Comparison of ENCODE assay signal across 27 mouse cellular contexts in genomic region chr2:32549171-32549570, GRCm38 (mm10). TPM values are rescaled to one million over a fixed set of nuclear protein-coding genes. Genes with fewer than 3 reads are reported as not detected.
DNase-seq lines count a peak whose midpoint lies in the region; ATAC-seq and TF ChIP-seq lines count a peak whose summit lies in the region.
"Had no signal": no experiment of that assay in that cellular context is flagged by ENCODE, and none has a peak within 500 bp of the region (broad histone marks: within the 10 kb centered on the region; RNA-seq: fewer than 3 reads in every experiment).

No protein-coding gene starts in this region.

- H3K36me3 ChIP-seq in lung, embryonic 16.5 days (ENCODE audit: control insufficient read depth, insufficient read depth, low read length): no peaks in the 10 kb centered on the region
- H3K36me3 ChIP-seq in limb, embryonic 12.5 days: peaks cover 28% of the 10 kb centered on the region
- H3K36me3 ChIP-seq: forebrain, embryonic 15.5 days; liver, embryonic 15.5 days; neural tube, embryonic 15.5 days had no signal

- no peaks in the 10 kb centered on the region for H3K9me3 ChIP-seq in lung, embryonic 16.5 days (ENCODE audit: control insufficient read depth, low read length)
- H3K9me3 ChIP-seq in limb, embryonic 12.5 days: no peaks in the 10 kb centered on the region
- H3K9me3 ChIP-seq: forebrain, embryonic 15.5 days; heart, embryonic 13.5 days; liver, embryonic 15.5 days; neural tube, embryonic 15.5 days had no signal

- H3K4me3 ChIP-seq in gastrocnemius, adult 2 months: no peak overlapping the region
- H3K4me3 ChIP-seq in lung, embryonic 16.5 days (ENCODE audit: low read length): no peak overlapping the region
- H3K4me3 ChIP-seq in limb, embryonic 12.5 days (replicated peaks): no peak overlapping the region
- H3K4me3 ChIP-seq: forebrain, embryonic 15.5 days; heart, embryonic 13.5 days; liver, embryonic 15.5 days; megakaryocyte, embryonic 14.5 days; neural tube, embryonic 15.5 days had no signal

- intact Hi-C loops in gastrocnemius, adult 2 months (cut with DNase I): no loop called here
- intact Hi-C loops in left cerebral cortex, postnatal 14 days (cut with DNase I): no loop called here

- ATAC-seq in lung, embryonic 16.5 days (ENCODE audit: low read depth): no peak
- no peak for ATAC-seq in limb, embryonic 12.5 days (ENCODE audit: insufficient number of reproducible peaks, insufficient read depth, low FRiP score, low TSS enrichment, low read depth)
- ATAC-seq: activated CD4-positive, CD25-positive, alpha-beta regulatory T cell, adult 4 months; forebrain, embryonic 15.5 days; midbrain, embryonic 16.5 days had no signal

- no peak for DNase-seq in gastrocnemius, adult 2 months
- DNase-seq in gastrocnemius, postnatal 25 days: no peak
- no peak for DNase-seq in lung, postnatal 10 days
- no peak for DNase-seq in ovary, postnatal 36 days (ENCODE audit: low spot score)
- DNase-seq in left cerebral cortex, postnatal 14 days (ENCODE audit: low spot score in 2 of 2): no peak
- DNase-seq in spleen, postnatal 14 days (ENCODE audit: low spot score in 2 of 2): no peak
- DNase-seq: cerebellum, adult 18-20 months; cerebellum, postnatal 25 days; embryo, embryonic 11 days; kidney, adult 11 months; right cerebral cortex, postnatal 14 days; spleen, adult 18-20 months; thymus, postnatal 14 days had no signal

- peaks cover 11% of the 10 kb centered on the region for H3K4me1 ChIP-seq in lung, embryonic 16.5 days (replicated peaks; ENCODE audit: control insufficient read depth, insufficient read depth, low read length)
- H3K4me1 ChIP-seq in limb, embryonic 12.5 days (replicated peaks): peaks cover 21% of the 10 kb centered on the region
- H3K4me1 ChIP-seq: forebrain, embryonic 15.5 days had no signal

- WGBS in lung, embryonic 16.5 days: 65% methylated on average over 9 of the region's 9 CpGs
- 82% methylated on average over 9 of the region's 9 CpGs for WGBS in limb, embryonic 12.5 days

- no peak overlapping the region for H3K9ac ChIP-seq in lung, embryonic 16.5 days (ENCODE audit: low read length)
- H3K9ac ChIP-seq in limb, embryonic 12.5 days (replicated peaks): 0 out of 2 replicates have a peak overlapping the region, but pooled peaks have one; percentile 12
- H3K9ac ChIP-seq: forebrain, embryonic 15.5 days; heart, embryonic 13.5 days; hindbrain, embryonic 14.5 days; liver, embryonic 15.5 days; neural tube, embryonic 15.5 days had no signal

- H3K27ac ChIP-seq in gastrocnemius, adult 2 months: peak overlapping the region; percentile 69
- peak overlapping the region; percentile 43 for H3K27ac ChIP-seq in lung, embryonic 16.5 days (ENCODE audit: low read length)
- peak overlapping the region; percentile 75; the same call in 1 of the 2 replicates for H3K27ac ChIP-seq in limb, embryonic 12.5 days
- H3K27ac ChIP-seq: forebrain, embryonic 15.5 days; hindbrain, embryonic 14.5 days; kidney, postnatal 0 days; liver, embryonic 15.5 days; neural tube, embryonic 15.5 days had no signal

- no peak overlapping the region for H3K4me2 ChIP-seq in lung, embryonic 16.5 days (ENCODE audit: low read depth, low read length)
- no peak overlapping the region for H3K4me2 ChIP-seq in limb, embryonic 12.5 days
- H3K4me2 ChIP-seq: forebrain, embryonic 15.5 days; heart, embryonic 13.5 days; hindbrain, embryonic 14.5 days; liver, embryonic 15.5 days; neural tube, embryonic 15.5 days had no signal

- H3K27me3 ChIP-seq in lung, embryonic 16.5 days (ENCODE audit: control insufficient read depth, insufficient read depth, low read depth, low read length): no peaks in the 10 kb centered on the region
- H3K27me3 ChIP-seq in limb, embryonic 12.5 days: no peaks in the 10 kb centered on the region
- H3K27me3 ChIP-seq: forebrain, embryonic 15.5 days; heart, embryonic 13.5 days; liver, embryonic 15.5 days; neural tube, embryonic 15.5 days had no signal

- no peak for TF ChIP-seq CTCF in gastrocnemius, adult 2 months (IDR thresholded peaks at IDR 0.05)

RNA-seq across cellular contexts. Expression of gene Fam102a, which starts 14.0 kb away (rescaled TPM):
- total RNA-seq in gastrocnemius, adult 2 months (2021): 1 to 10 TPM; 1.8 to 3.1 TPM
- 1 to 10 TPM; 2.4 to 2.9 TPM for total RNA-seq in gastrocnemius, postnatal 25 days (2021)
- polyA plus RNA-seq in lung, embryonic 16.5 days (2015; fragmentation: Nextera tagmentation; extraction: Ambion mirVana): 11.9 and 12.7 TPM in 2 replicates
- 12.3 and 16.0 TPM in 2 replicates for polyA plus RNA-seq in limb, embryonic 12.5 days (2016; fragmentation: Nextera tagmentation; extraction: Ambion mirVana)
- 10 to 100 TPM; 35.2 to 44.4 TPM for total RNA-seq in left cerebral cortex, postnatal 14 days (2021)

RNA-seq across cellular contexts. Expression of gene Dpm2, which starts 21.5 kb away (rescaled TPM):
- 10 to 100 TPM; 11.1 to 14.1 TPM for total RNA-seq in gastrocnemius, adult 2 months (2021)
- 10 to 100 TPM; 11.7 to 12.6 TPM for total RNA-seq in gastrocnemius, postnatal 25 days (2021)
- polyA plus RNA-seq in lung, embryonic 16.5 days (2015; fragmentation: Nextera tagmentation; extraction: Ambion mirVana): 106 and 109 TPM in 2 replicates
- 99.3 and 99.7 TPM in 2 replicates for polyA plus RNA-seq in limb, embryonic 12.5 days (2016; fragmentation: Nextera tagmentation; extraction: Ambion mirVana)
- total RNA-seq in left cerebral cortex, postnatal 14 days (2021): 10 to 100 TPM; 78.7 to 86.3 TPM

RNA-seq across cellular contexts. Expression of gene Pip5kl1, which starts 25.4 kb away (rescaled TPM):
- total RNA-seq in gastrocnemius, adult 2 months (2021): not detected
- not detected for total RNA-seq in gastrocnemius, postnatal 25 days (2021)
- polyA plus RNA-seq in lung, embryonic 16.5 days (2015; fragmentation: Nextera tagmentation; extraction: Ambion mirVana): 0.15 and 0.34 TPM in 2 replicates
- 3.9 and 5.4 TPM in 2 replicates for polyA plus RNA-seq in limb, embryonic 12.5 days (2016; fragmentation: Nextera tagmentation; extraction: Ambion mirVana)
- 10 to 100 TPM; 12.7 to 14.3 TPM for total RNA-seq in left cerebral cortex, postnatal 14 days (2021)
- total RNA-seq: adrenal gland, postnatal 14 days had no signal
- polyA plus RNA-seq: activated CD4-positive, CD25-positive, alpha-beta regulatory T cell, adult 4 months; CD4-positive, CD25-positive, alpha-beta regulatory T cell, adult 4 months; heart, embryonic 13.5 days; liver, embryonic 15.5 days had no signal

RNA-seq across cellular contexts. Expression of gene 9430097D07Rik, which starts 26.3 kb away (rescaled TPM):
- not detected for total RNA-seq in gastrocnemius, adult 2 months (2021)
- total RNA-seq in gastrocnemius, postnatal 25 days (2021): not detected
- polyA plus RNA-seq in lung, embryonic 16.5 days (2015; fragmentation: Nextera tagmentation; extraction: Ambion mirVana): not detected in 2 replicates
- 0.55 TPM in 1 of 2 replicates, not detected in the other for polyA plus RNA-seq in limb, embryonic 12.5 days (2016; fragmentation: Nextera tagmentation; extraction: Ambion mirVana)
- total RNA-seq in left cerebral cortex, postnatal 14 days (2021): 1 to 10 TPM in 1 of 2 experiments, under 1 TPM in 1; 0.86 to 1.1 TPM
- total RNA-seq: adrenal gland, postnatal 14 days; heart, postnatal 36 days had no signal
- polyA plus RNA-seq: activated CD4-positive, CD25-positive, alpha-beta regulatory T cell, adult 4 months; CD4-positive, CD25-positive, alpha-beta regulatory T cell, adult 4 months; liver, embryonic 15.5 days had no signal

RNA-seq across cellular contexts. Expression of gene St6galnac4, which starts 37.7 kb away (rescaled TPM):
- 10 to 100 TPM in 1 of 2 experiments, 1 to 10 TPM in 1; 8.7 to 21.6 TPM for total RNA-seq in gastrocnemius, adult 2 months (2021)
- total RNA-seq in gastrocnemius, postnatal 25 days (2021): 10 to 100 TPM; 24.6 to 29.2 TPM
- 26.0 and 28.1 TPM in 2 replicates for polyA plus RNA-seq in lung, embryonic 16.5 days (2015; fragmentation: Nextera tagmentation; extraction: Ambion mirVana)
- polyA plus RNA-seq in limb, embryonic 12.5 days (2016; fragmentation: Nextera tagmentation; extraction: Ambion mirVana): 29.8 and 29.9 TPM in 2 replicates
- 10 to 100 TPM; 36.2 to 38.4 TPM for total RNA-seq in left cerebral cortex, postnatal 14 days (2021)

Comparison
In these comparisons a context has a peak if more than half of its experiments do, and no peak if none do; other contexts are left out.
1. RNA of gene Fam102a, which starts 14.0 kb away (total RNA-seq): 35.2 to 44.4 TPM in left cerebral cortex, postnatal 14 days; 1.8 to 3.1 TPM in gastrocnemius, adult 2 months and 2.4 to 2.9 TPM in gastrocnemius, postnatal 25 days; every median in the first group is over 4 times any median in the second.
2. RNA of gene Dpm2, which starts 21.5 kb away (total RNA-seq): 78.7 to 86.3 TPM in left cerebral cortex, postnatal 14 days; 11.1 to 14.1 TPM in gastrocnemius, adult 2 months and 11.7 to 12.6 TPM in gastrocnemius, postnatal 25 days; every median in the first group is over 4 times any median in the second.
3. RNA of gene Pip5kl1, which starts 25.4 kb away (total RNA-seq): 12.7 to 14.3 TPM in left cerebral cortex, postnatal 14 days; not detected in gastrocnemius, postnatal 25 days and not detected in gastrocnemius, adult 2 months; every median in the first group is over 10 times any median in the second.
4. Peak in every context shown above with its lines, with median percentiles within 50 percentile points of each other: H3K27ac ChIP-seq.